Mouse (Mus musculus) liver, postnatal 0 days (tissue): Measurements from ENCODE around the gene F12.

Experiments
- CTCF ChIP-seq: sonication (generic); IDR thresholded peaks from 2 replicates; pipeline ENCODE4 v1.5.1; 2016; ENCODE audit warnings: antibody characterized with exemption, low read depth
- EP300 ChIP-seq: IDR thresholded peaks from 2 replicates; pipeline ENCODE4 v1.6.1; 2016; ENCODE audit warnings: antibody characterized with exemption, low read depth, mild to moderate bottlenecking

GRCm38 (mm10) chr13:55378907-55379580 lies 47.5 kb downstream of the F12 start:
- no peak for TF ChIP-seq CTCF
- TF ChIP-seq EP300 = no peak
